Comparison of ENCODE assay signal across 20 mouse cellular contexts in genomic region chr1:131103776-131104424, GRCm38 (mm10). TPM values are rescaled to one million over a fixed set of nuclear protein-coding genes. Genes with fewer than 3 reads are reported as not detected.
DNase-seq lines count a peak whose midpoint lies in the region; ATAC-seq lines count a peak whose summit lies in the region.
"Had no signal": no experiment of that assay in that cellular context is flagged by ENCODE, and none has a peak within 500 bp of the region (broad histone marks: within the 10 kb centered on the region; RNA-seq: fewer than 3 reads in every experiment).

No protein-coding gene starts in this region.

- no peak overlapping the region for H3K9ac ChIP-seq in heart, embryonic 14.5 days (ENCODE audit: low read length)
- H3K9ac ChIP-seq: embryonic facial prominence, embryonic 12.5 days; midbrain, embryonic 15.5 days; neural tube, embryonic 12.5 days; stomach, embryonic 15.5 days had no signal

- no peaks in the 10 kb centered on the region for H3K36me3 ChIP-seq in heart, embryonic 14.5 days (ENCODE audit: control insufficient read depth, insufficient read depth, low read length)
- no peaks in the 10 kb centered on the region for H3K36me3 ChIP-seq in macrophage (ENCODE audit: inconsistent target)
- H3K36me3 ChIP-seq: embryonic facial prominence, embryonic 12.5 days; forebrain, embryonic 10.5 days; hindbrain, embryonic 10.5 days; midbrain, embryonic 15.5 days; neural tube, embryonic 12.5 days; stomach, embryonic 15.5 days had no signal

- 0 out of 2 replicates have a peak, but pooled peaks have one; percentile 10 for ATAC-seq in heart, embryonic 14.5 days (ENCODE audit: insufficient number of reproducible peaks, insufficient read depth, low FRiP score, low read depth)
- peak; percentile 90 for ATAC-seq in common myeloid progenitor, adult 5-6 weeks (replicated peaks; ENCODE audit: low read depth, poor library complexity, severe bottlenecking)
- ATAC-seq in inflammation-experienced regulatory T-cells, adult 6 months = no peak
- ATAC-seq: lung, postnatal 0 days; midbrain, embryonic 15.5 days; Patski had no signal

- H3K4me2 ChIP-seq in heart, embryonic 14.5 days (ENCODE audit: low read length) = peak overlapping the region; percentile 18; the same call in 1 of the 2 replicates
- H3K4me2 ChIP-seq: embryonic facial prominence, embryonic 12.5 days; midbrain, embryonic 15.5 days; neural tube, embryonic 12.5 days; stomach, embryonic 15.5 days had no signal

- H3K27ac ChIP-seq in heart, embryonic 14.5 days (replicated peaks in 1 of 2; ENCODE audit: control insufficient read depth in 1 of 2, insufficient read depth in 1 of 2, low read depth in 2 of 2, low read length in 2 of 2) = peak overlapping the region in 1 of 2 experiments; percentile 11; a peak in 1 of 4 replicates
- peak overlapping the region; percentile 88 for H3K27ac ChIP-seq in macrophage
- H3K27ac ChIP-seq: embryonic facial prominence, embryonic 12.5 days; forebrain, embryonic 10.5 days; hindbrain, embryonic 10.5 days; midbrain, embryonic 15.5 days; neural tube, embryonic 12.5 days; stomach, embryonic 15.5 days had no signal

- H3K9me3 ChIP-seq in heart, embryonic 14.5 days (ENCODE audit: control insufficient read depth, low read length) = no peaks in the 10 kb centered on the region
- H3K9me3 ChIP-seq: embryonic facial prominence, embryonic 12.5 days; forebrain, embryonic 10.5 days; hindbrain, embryonic 10.5 days; midbrain, embryonic 15.5 days; neural tube, embryonic 12.5 days; stomach, embryonic 15.5 days had no signal

- intact Hi-C loops in heart, postnatal 25 days (cut with DNase I) = no loop called here

- H3K4me3 ChIP-seq in heart, embryonic 14.5 days (ENCODE audit: control insufficient read depth in 1 of 2, insufficient read depth in 1 of 2, low read depth in 1 of 2, low read length in 2 of 2) = no peak overlapping the region
- H3K4me3 ChIP-seq in macrophage (ENCODE audit: inconsistent target) = no peak overlapping the region
- H3K4me3 ChIP-seq: embryonic facial prominence, embryonic 12.5 days; forebrain, embryonic 10.5 days; hindbrain, embryonic 10.5 days; midbrain, embryonic 15.5 days; neural tube, embryonic 12.5 days; stomach, embryonic 15.5 days had no signal

- no peaks in the 10 kb centered on the region for H3K27me3 ChIP-seq in heart, embryonic 14.5 days (ENCODE audit: control insufficient read depth, insufficient read depth, low read length)
- H3K27me3 ChIP-seq: embryonic facial prominence, embryonic 12.5 days; midbrain, embryonic 15.5 days; Patski; stomach, embryonic 15.5 days had no signal

- DNase-seq in heart, postnatal 25 days (ENCODE audit: low spot score) = no peak
- DNase-seq in A20 (ENCODE audit: low read depth, low spot score) = peak; percentile 87
- DNase-seq in thymus, postnatal 0 days (ENCODE audit: low spot score) = no peak
- DNase-seq in gastrocnemius, adult 8-10 months (ENCODE audit: low spot score in 2 of 2) = no peak
- DNase-seq: adrenal gland, adult 2 months; cerebellum, postnatal 10 days; kidney, adult 18-20 months; retina, postnatal 1 day had no signal

- WGBS in heart, embryonic 14.5 days = 40% methylated on average over 10 of the region's 10 CpGs
- WGBS in macrophage (ENCODE audit: missing documents) = 15% methylated on average over 10 of the region's 10 CpGs

- no peaks in the 10 kb centered on the region for H3K79me2 ChIP-seq in macrophage (ENCODE audit: inconsistent target)

- peaks cover 18 to 23% of the 10 kb centered on the region in 2 experiments for H3K4me1 ChIP-seq in heart, embryonic 14.5 days (ENCODE audit: control insufficient read depth in 2 of 2, insufficient read depth in 2 of 2, low read length in 2 of 2)
- H3K4me1 ChIP-seq: hindbrain, embryonic 10.5 days; midbrain, embryonic 15.5 days; neural tube, embryonic 12.5 days had no signal

RNA-seq across cellular contexts. Expression of gene Mapkapk2, which starts 6.3 kb away (rescaled TPM):
- polyA plus RNA-seq in heart, embryonic 14.5 days (2014; fragmentation: Nextera tagmentation; extraction: Ambion mirVana) = 59.9 and 96.1 TPM in 2 replicates
- total RNA-seq in heart, postnatal 25 days (2021) = 100 to 1,000 TPM; 264 to 283 TPM
- 124 and 128 TPM in 2 replicates for total RNA-seq in common myeloid progenitor, adult 5-6 weeks (2017)
- total RNA-seq in macrophage (2018; cell fraction: chromatin; rRNA removed) = 1,000 to 10,000 TPM in 2 of 26 experiments, 100 to 1,000 TPM in 16, 10 to 100 TPM in 8; 49.4 to 1,356 (median 242) TPM
- total RNA-seq in macrophage (2018; cell fraction: cytosol; rRNA removed) = 100 to 1,000 TPM; 131 to 754 (median 228) TPM
- 1,000 to 10,000 TPM in 3 of 26 experiments, 100 to 1,000 TPM in 21, 10 to 100 TPM in 2; 85.5 to 1,231 (median 424) TPM for total RNA-seq in macrophage (2018; cell fraction: nucleus; rRNA removed)
- 87.7 to 156 TPM (median 109 TPM) in 3 replicates for polyA plus RNA-seq in macrophage (2018)
- 26.6 and 30.4 TPM in 2 replicates for polyA plus RNA-seq in thymus, postnatal 0 days (2015; fragmentation: Nextera tagmentation; extraction: Ambion mirVana)
- 100 to 1,000 TPM; 215 to 257 (median 231) TPM for total RNA-seq in gastrocnemius, adult 8-10 months (2022)
- 10 to 100 TPM in 1 of 3 experiments, 1 to 10 TPM in 2; 9.0 to 11.8 (median 9.8) TPM for polyA plus RNA-seq in inflammation-experienced regulatory T-cells, adult 6 months (2017; shearing (Covaris generic))

RNA-seq across cellular contexts. Expression of gene Dyrk3, which starts 34.2 kb away (rescaled TPM):
- polyA plus RNA-seq in heart, embryonic 14.5 days (2014; fragmentation: Nextera tagmentation; extraction: Ambion mirVana) = 1.5 and 1.7 TPM in 2 replicates
- under 1 TPM; 0.25 to 0.29 TPM for total RNA-seq in heart, postnatal 25 days (2021)
- total RNA-seq in common myeloid progenitor, adult 5-6 weeks (2017) = 10.3 and 11.4 TPM in 2 replicates
- 1 to 10 TPM in 1 of 26 experiments, under 1 TPM in 10, not detected in 15; 0.21 to 1.1 (median 0.33) TPM for total RNA-seq in macrophage (2018; cell fraction: chromatin; rRNA removed)
- total RNA-seq in macrophage (2018; cell fraction: cytosol; rRNA removed) = 1 to 10 TPM in 1 of 26 experiments, under 1 TPM in 25; 0.20 to 1.0 (median 0.42) TPM
- 1 to 10 TPM in 3 of 26 experiments, under 1 TPM in 20, not detected in 3; 0.16 to 1.3 (median 0.37) TPM for total RNA-seq in macrophage (2018; cell fraction: nucleus; rRNA removed)
- 0.30 to 0.75 TPM (median 0.67 TPM) in 3 replicates for polyA plus RNA-seq in macrophage (2018)
- 1.9 and 2.2 TPM in 2 replicates for polyA plus RNA-seq in thymus, postnatal 0 days (2015; fragmentation: Nextera tagmentation; extraction: Ambion mirVana)
- not detected for total RNA-seq in gastrocnemius, adult 8-10 months (2022)
- polyA plus RNA-seq in inflammation-experienced regulatory T-cells, adult 6 months (2017; shearing (Covaris generic)) = under 1 TPM in 1 of 3 experiments, not detected in 2; 0.26 TPM

RNA-seq across cellular contexts. Expression of gene Eif2d, which starts 49.1 kb away (rescaled TPM):
- polyA plus RNA-seq in heart, embryonic 14.5 days (2014; fragmentation: Nextera tagmentation; extraction: Ambion mirVana) = 49.6 and 50.2 TPM in 2 replicates
- total RNA-seq in heart, postnatal 25 days (2021) = 10 to 100 TPM; 36.5 to 36.6 TPM
- 28.7 and 32.8 TPM in 2 replicates for total RNA-seq in common myeloid progenitor, adult 5-6 weeks (2017)
- total RNA-seq in macrophage (2018; cell fraction: chromatin; rRNA removed) = 10 to 100 TPM in 25 of 26 experiments, 1 to 10 TPM in 1; 9.1 to 48.4 (median 30.4) TPM
- total RNA-seq in macrophage (2018; cell fraction: cytosol; rRNA removed) = 10 to 100 TPM; 14.9 to 26.3 (median 22.8) TPM
- total RNA-seq in macrophage (2018; cell fraction: nucleus; rRNA removed) = 10 to 100 TPM in 25 of 26 experiments, 1 to 10 TPM in 1; 9.1 to 45.7 (median 23.0) TPM
- polyA plus RNA-seq in macrophage (2018) = 15.6 to 17.9 TPM (median 17.7 TPM) in 3 replicates
- 52.1 and 52.3 TPM in 2 replicates for polyA plus RNA-seq in thymus, postnatal 0 days (2015; fragmentation: Nextera tagmentation; extraction: Ambion mirVana)
- 10 to 100 TPM; 27.9 to 30.4 (median 29.3) TPM for total RNA-seq in gastrocnemius, adult 8-10 months (2022)
- 10 to 100 TPM; 53.4 to 71.7 (median 60.8) TPM for polyA plus RNA-seq in inflammation-experienced regulatory T-cells, adult 6 months (2017; shearing (Covaris generic))
